Mouse (Mus musculus): ENCODE results near the gene Commd2. TPM values are rescaled to one million over a fixed set of nuclear protein-coding genes. Genes with fewer than 3 reads are reported as not detected.

Commd2 gene
- 24.9 and 33.4 TPM in 2 replicates for polyA plus RNA-seq (2012; rRNA removed; ENCODE audit: low replicate concordance)

GRCm38 (mm10) chr3:57651231-57651864 is at the start of gene Commd2:
TSS of gene Commd2 (minus strand) at chr3:57651715.

GRCm38 (mm10) chr3:57692719-57693118 is 41.2 kb upstream of the Commd2 start, which contains the start of gene Ankub1:
TSS of gene Ankub1 (minus strand) at chr3:57692799.

Other genes with a start within 250 kb of the Commd2 start
- gene Tm4sf4, start 226.4 kb downstream of the Commd2 start, polyA plus RNA-seq (2012; rRNA removed; ENCODE audit: low replicate concordance) = 0.10 TPM in 1 of 2 replicates, not detected in the other
- 58.7 and 79.6 TPM in 2 replicates for gene Wwtr1, start 75.8 kb downstream of the Commd2 start, polyA plus RNA-seq (2012; rRNA removed; ENCODE audit: low replicate concordance)
- not detected in 2 replicates for gene Ankub1, start 41.1 kb upstream of the Commd2 start, polyA plus RNA-seq (2012; rRNA removed; ENCODE audit: low replicate concordance)
- 61.0 and 99.0 TPM in 2 replicates for gene Rnf13, start 84.3 kb upstream of the Commd2 start, polyA plus RNA-seq (2012; rRNA removed; ENCODE audit: low replicate concordance)
- 8.3 and 33.7 TPM in 2 replicates for gene Pfn2, start 196.4 kb upstream of the Commd2 start, polyA plus RNA-seq (2012; rRNA removed; ENCODE audit: low replicate concordance)

Data from subcutaneous adipose tissue, adult 2 months (tissue).